Mouse (Mus musculus) Patski (cell line): ENCODE measurements around the gene Prr14. TPM values are rescaled to one million over a fixed set of nuclear protein-coding genes. Genes with fewer than 3 reads are reported as not detected.
"Not testable (repeated sequence)": the region's sequence is repeated elsewhere in the genome, so short reads cannot be mapped to it uniquely, and the experiment has no call there.

Experiments used
- ATAC-seq: fragments of 100-300 bp; one replicate; pipeline ENCODE4 v1.8.0; 2021
- CTCF ChIA-PET: fragments of 350-600 bp; sonication (Branson Sonifier 250); formaldehyde crosslinking; loops from one replicate; lab custom pipeline; 2022; ENCODE audit warnings: inconsistent platforms; lab: Charles Lee
- POLR2A ChIA-PET: fragments of 350-600 bp; sonication (Branson Sonifier 250); formaldehyde crosslinking; loops from one replicate; lab custom pipeline; 2022; ENCODE audit warnings: antibody characterized with exemption, inconsistent platforms; lab: Charles Lee
- DNase-seq: peaks from one replicate; pipeline ENCODE4 v3.0.0-alpha.2; 2011; ENCODE audit warnings: low read depth, low spot score
- H3K27me3 ChIP-seq: fragments of 371-371 bp; one replicate; pipeline ENCODE4 v1.5.1; 2021
- CTCF ChIP-seq: fragments of 100-300 bp; IDR thresholded peaks from one replicate; pipeline ENCODE4 v1.5.1; 2021
- in situ Hi-C: fragments of 300-500 bp; cut with MboI; formaldehyde crosslinking; loops from 3 replicates; pipeline ENCODE4 v1.11.1; 2018; ENCODE audit warnings: low pct_unique_long_range_greater_than_20kb, mixed read lengths
- polyA plus RNA-seq: library from polyadenylated mRNA; unstranded; gene quantifications from one replicate; pipeline ENCODE4 v1.2.3, GENCODE M21; 2021

Gene Prr14
- polyA plus RNA-seq, 1 experiment from 2014 or later, result 71.9 TPM

DNA sequence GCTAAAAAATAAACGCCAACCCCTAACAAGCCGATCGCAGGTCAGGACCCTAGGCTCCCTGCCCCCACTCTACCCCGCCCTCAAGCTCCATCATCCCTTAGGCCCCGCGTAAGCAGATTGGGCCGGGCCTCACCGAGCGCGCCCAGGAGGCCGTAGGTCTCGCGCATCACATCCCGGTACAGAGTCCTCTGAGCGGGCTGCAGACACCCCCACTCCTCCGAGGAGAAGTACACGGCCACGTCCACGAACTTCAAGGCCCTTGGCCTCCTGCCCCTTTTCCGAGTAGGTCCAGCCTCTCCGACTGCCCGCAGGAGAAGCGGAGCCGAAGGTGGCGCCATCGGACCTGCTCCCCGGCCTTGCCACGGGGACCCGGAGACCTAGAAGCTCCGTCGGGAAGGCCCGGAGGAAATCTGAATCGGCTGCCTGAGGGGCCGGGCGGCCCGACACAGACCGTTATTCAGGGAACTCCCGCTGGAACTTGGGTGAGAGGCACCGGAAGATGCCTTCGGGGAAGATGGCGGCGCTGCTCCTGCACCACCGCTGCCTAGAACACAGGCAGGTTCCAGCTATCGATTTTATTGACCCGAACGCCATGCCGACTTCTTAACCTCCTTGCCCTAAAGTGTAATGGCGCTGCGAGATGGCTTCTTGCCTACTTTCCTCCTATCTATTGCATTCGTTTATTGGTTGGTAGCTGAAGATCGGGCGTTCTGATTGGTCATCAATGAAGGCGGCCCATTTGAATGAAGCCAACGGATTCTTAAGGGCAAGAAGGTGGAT, 10.7 kb upstream of the Prr14 start, which contains the start of gene Zfp689:
TSS of gene Zfp689 (minus strand) at position 638 of the 780 bp plus-strand sequence.
- TF ChIP-seq CTCF, result no peak
- CTCF ChIA-PET, result no interaction called here
- in situ Hi-C loops, result no loop called here

DNA sequence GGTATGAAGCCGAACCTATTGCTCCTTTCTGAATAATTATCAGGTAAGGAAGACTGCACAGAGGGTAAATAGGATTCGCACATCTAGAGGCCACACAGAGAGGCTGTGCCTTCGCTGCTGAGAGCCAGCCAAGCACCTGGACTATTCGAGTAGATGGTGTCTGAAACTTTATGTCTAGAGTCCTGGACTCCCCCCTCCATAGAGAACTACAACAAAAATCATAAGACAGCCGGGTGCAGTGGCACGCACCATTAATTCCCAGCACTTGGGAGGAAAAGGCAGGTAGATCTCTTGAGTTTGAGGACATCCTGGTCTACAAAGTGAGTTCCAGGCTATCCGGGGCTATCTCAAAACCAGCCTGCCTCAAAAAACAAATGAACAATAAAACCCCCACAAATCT, 9.4 kb upstream of the Prr14 start:
- no peak for TF ChIP-seq CTCF
- in situ Hi-C loops, result no loop called here
- no peaks in the 10 kb centered on the region for H3K27me3 ChIP-seq
- ChIA-PET POLR2A (no interaction called here), CTCF (no interaction called here)
- ATAC-seq (no peak), DNase-seq (no peak)

More for the DNA sequence above, 10.7 kb upstream of the Prr14 start, which contains the start of gene Zfp689:
- DNase-seq (peak; percentile 87), ATAC-seq (peak; percentile 50)
- no peaks in the 10 kb centered on the region for H3K27me3 ChIP-seq
- POLR2A ChIA-PET, result interaction anchor here (0.6 to 1.9 kb wide), 5 partner anchors 11 to 28 kb away, joined by 3 to 9 read pairs (median 4); partner anchors contain the start of genes Prr14 and Zfp688

DNA sequence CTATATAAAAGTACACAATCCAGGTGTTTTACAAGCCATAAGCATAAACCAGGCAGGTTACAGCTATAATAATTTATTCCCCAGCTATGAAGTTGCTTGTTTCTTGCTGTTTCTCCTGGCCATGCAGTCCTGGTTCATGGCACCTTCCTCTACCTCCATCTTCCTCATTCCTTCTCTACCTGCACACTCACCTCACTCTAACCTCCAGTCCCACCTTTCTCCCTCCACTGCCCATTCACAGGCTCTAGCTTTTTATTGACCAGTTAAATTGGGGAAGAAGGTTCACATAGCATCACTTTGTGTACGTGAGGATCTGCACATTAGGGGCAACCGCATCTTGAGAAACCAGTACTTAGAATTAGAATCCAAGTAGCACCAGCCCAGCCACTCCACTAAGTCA, 6.4 kb upstream of the Prr14 start:
- ChIA-PET CTCF (no interaction called here), POLR2A (interaction anchor here (1.5 kb wide), 1 partner anchor 14 kb away, joined by 4 read pairs; no protein-coding TSS in a partner anchor)
- DNase-seq (no peak), ATAC-seq (no peak)
- in situ Hi-C loops, result no loop called here
- TF ChIP-seq CTCF, result no peak
- no peaks in the 10 kb centered on the region for H3K27me3 ChIP-seq

DNA sequence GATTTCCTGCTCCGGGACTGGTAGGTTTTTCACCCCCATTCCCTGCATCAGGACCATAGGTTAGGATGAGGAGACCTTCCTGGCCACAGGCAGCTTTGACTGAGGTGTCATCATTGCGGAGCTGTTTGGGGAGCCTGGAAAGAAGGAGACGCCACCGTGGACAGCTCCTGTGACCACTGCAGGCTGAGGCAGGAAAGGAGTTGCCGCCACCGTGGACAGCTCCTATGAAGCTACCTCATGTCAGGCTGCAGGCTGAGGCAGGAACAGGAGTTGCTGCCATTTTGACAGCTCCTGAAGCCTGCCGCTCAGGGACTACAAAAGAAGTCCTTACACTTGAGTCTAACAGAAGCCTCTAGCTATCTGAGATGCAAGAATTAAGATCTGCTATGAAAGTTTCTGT, 4.5 kb upstream of the Prr14 start:
- no peaks in the 10 kb centered on the region for H3K27me3 ChIP-seq
- in situ Hi-C loops, result no loop called here
- ATAC-seq (no peak), DNase-seq (no peak)
- CTCF ChIA-PET, result no interaction called here
- TF ChIP-seq CTCF, result no peak
- POLR2A ChIA-PET, result no interaction called here

DNA sequence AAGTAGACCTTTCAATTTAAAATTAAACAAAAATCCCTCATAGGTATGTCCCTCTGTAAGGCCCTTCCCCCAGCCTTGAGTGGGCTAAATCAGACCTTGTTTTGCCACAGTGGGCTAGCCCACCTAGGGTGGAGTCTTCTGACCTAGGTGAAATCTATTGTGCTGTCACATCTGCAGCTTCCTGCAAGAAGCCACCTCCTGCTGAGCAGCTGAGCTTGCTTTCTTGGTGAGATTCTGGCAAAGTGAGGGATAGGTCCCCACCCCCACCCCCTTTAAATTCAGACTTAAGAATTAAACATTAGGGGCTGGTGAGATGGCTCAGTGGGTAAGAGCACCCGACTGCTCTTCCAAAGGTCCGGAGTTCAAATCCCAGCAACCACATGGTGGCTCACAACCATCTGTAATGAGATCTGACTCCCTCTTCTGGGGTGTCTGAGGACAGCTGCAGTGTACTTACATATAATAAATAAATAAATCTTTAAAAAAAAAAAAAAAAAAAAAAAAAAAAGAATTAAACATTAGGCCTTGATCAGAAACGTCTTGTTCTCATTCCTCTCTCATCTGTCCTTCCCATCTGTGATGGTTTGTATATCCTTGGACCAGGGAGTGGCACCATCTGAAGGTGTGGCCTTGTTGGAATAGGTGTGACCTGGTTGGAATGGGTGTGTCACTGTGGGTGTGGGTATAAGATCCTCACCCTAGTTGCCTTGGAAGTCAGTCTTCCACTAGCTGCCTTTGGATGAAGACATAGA, 864 bp upstream of the Prr14 start:
- CTCF ChIA-PET, in situ Hi-C loops, H3K27me3 ChIP-seq, POLR2A ChIA-PET, DNase-seq, ATAC-seq: not testable (repeated sequence)

DNA sequence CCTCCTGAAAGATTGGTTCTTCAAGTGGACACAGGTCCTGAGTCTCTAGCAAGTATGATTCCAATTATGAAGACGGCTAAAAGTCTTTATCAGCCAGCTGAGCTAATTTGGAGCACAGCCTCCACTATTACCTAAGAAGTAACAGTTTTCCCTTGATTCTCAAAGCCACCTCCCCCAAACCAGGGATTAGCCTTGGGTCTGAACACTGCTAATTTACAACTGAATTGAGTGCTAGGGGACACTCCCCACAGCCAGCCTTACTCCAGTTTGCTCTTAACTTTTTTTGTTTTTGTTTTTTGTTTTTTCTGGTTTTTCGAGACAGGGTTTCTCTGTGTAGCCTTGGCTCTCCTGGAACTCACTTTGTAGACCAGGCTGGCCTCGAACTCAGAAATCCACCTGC, 5.8 kb downstream of the Prr14 start:
- no peak for TF ChIP-seq CTCF
- H3K27me3 ChIP-seq, result no peaks in the 10 kb centered on the region
- CTCF ChIA-PET, result no interaction called here
- no peak for DNase-seq
- POLR2A ChIA-PET, result interaction anchor here (0.6 kb wide), 1 partner anchor 122 kb away, joined by 3 read pairs; no protein-coding TSS in a partner anchor
- no peak for ATAC-seq
- in situ Hi-C loops, result loop anchor here (5.0 kb wide), 1 partner anchor 103 kb away; no protein-coding TSS in a partner anchor

DNA sequence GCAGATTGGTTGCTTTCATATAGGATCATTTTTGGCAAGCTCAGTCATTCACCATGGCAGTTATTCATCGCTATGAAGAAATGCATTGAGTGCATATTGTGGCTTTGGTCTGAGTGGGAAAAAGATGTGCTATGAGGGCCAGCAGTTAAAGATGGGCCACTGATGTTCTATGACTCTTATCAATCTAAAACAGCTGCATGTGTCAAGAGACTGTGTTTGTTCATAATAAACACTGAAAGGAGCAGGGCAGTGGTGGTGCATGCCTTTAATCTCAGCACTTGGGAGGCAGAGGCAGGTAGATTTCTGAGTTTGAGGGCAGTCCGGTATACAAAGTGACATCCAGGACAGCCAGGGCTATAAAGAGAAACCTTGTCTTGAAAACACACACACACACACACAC, 6.3 kb downstream of the Prr14 start:
- DNase-seq, result not testable (repeated sequence)
- in situ Hi-C loops, result loop anchor here (5.0 kb wide), 1 partner anchor 103 kb away; no protein-coding TSS in a partner anchor

DNA sequence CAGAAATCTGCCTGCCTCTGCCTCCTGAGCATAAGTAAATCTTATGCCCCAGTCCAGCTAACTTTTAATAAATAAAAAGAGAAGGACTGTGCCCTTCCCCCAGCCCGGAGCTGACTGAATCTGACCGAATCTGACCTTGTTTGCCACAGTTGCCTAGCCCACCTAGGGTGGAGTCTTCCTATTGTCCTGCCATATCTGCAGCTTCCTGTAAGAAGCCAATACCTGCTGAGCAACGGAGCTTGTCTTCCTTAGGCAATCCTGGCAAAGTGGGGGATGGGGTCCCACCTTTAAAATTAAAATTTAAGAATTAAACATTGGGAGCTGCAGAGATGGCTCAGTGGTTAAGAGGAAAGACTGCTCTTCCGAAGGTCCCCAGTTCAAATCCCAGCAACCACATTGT, 7.2 kb downstream of the Prr14 start:
- POLR2A ChIA-PET, result interaction anchor here (2.0 kb wide), 1 partner anchor 14 kb away, joined by 4 read pairs; no protein-coding TSS in a partner anchor

More for the DNA sequence above, 6.3 kb downstream of the Prr14 start:
- ATAC-seq, CTCF ChIA-PET, H3K27me3 ChIP-seq: not testable (repeated sequence)
- POLR2A ChIA-PET, result interaction anchor here (0.6 to 2.0 kb wide), 2 partner anchors 13 to 121 kb away, joined by 3 to 4 read pairs; no protein-coding TSS in a partner anchor

DNA sequence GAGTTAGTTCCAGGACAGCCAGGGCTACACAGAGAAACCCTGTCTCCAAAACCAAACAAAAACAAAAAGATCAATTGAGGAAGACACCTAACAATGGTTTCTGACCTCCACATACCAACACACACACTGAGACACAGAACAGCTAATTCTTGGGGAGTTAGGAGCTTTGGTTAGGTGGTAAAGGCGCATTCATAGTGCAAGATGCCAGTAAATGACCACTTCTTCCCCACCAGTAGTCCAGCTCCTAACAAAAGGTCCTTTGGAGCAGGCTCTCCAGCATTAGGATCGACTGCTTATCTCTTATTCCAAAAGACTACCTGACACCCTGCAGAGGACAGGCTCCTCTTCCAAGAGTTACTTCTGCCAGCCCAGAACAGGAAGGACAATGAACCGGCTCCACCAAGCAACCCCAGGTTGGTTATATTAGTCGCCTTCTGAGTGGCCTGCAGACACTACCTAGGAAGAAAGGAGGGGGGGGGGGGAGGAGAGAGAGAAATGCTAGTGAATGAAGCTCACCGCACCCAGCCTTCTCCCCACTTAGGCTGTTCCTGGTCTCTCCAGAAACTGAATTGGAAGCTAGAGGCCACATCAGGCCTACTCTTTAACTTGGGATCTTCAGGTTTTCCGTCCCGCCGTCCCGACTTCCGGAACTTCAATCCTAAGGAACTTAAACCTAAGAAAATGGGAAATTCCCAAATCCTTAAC, 10.8 kb downstream of the Prr14 start:
- POLR2A ChIA-PET, result interaction anchor here (0.5 to 1.4 kb wide), 4 partner anchors 9 to 453 kb away, joined by 3 to 4 read pairs (median 4); no protein-coding TSS in a partner anchor
- no peaks in the 10 kb centered on the region for H3K27me3 ChIP-seq
- in situ Hi-C loops, result no loop called here
- DNase-seq (no peak), ATAC-seq (no peak)
- no peak for TF ChIP-seq CTCF
- CTCF ChIA-PET, result interaction anchor here (1.0 kb wide), 1 partner anchor 19 kb away, joined by 3 read pairs; no protein-coding TSS in a partner anchor

More for the DNA sequence above, 7.2 kb downstream of the Prr14 start:
- no peaks in the 10 kb centered on the region for H3K27me3 ChIP-seq
- in situ Hi-C loops, result loop anchor here (5.0 kb wide), 1 partner anchor 104 kb away; no protein-coding TSS in a partner anchor
- TF ChIP-seq CTCF, result no peak
- CTCF ChIA-PET, result no interaction called here
- ATAC-seq (no peak), DNase-seq (no peak)
